Mouse (Mus musculus) telencephalon, adult 2 months (tissue): ENCODE measurements at regions not wholly inside any gene's neighbourhood (a gene's known extent, or its start where the extent isn't known, plus 50 kb on each side); places are given as distances from the start of the nearest gene placed in this dataset.

Experiments
- DNase-seq: peaks from one replicate; pipeline ENCODE4 v3.0.0-alpha.2; 2011; ENCODE audit warnings: low read depth, low spot score

GRCm38 (mm10) chr13:35383000-35383623 lies 276.5 kb upstream of the Cdyl start:
- no peak for DNase-seq

GRCm38 (mm10) chr13:35383624-35384018 lies 276.0 kb upstream of the Cdyl start:
- no peak for DNase-seq

- DNase-seq = no peak
Observed at GRCm38 (mm10) chr13:35388380-35388779, 271.3 kb upstream of the Cdyl start.

- DNase-seq = no peak
Observed at GRCm38 (mm10) chr13:35389781-35390525, 269.7 kb upstream of the Cdyl start.

- no peak for DNase-seq
Observed at GRCm38 (mm10) chr13:35390526-35390880, 269.1 kb upstream of the Cdyl start.

- no peak for DNase-seq
Observed at GRCm38 (mm10) chr13:35392167-35392566, 267.5 kb upstream of the Cdyl start.

- DNase-seq = no peak
Observed at GRCm38 (mm10) chr13:35395192-35395591, 264.4 kb upstream of the Cdyl start.

- DNase-seq = no peak
Observed at GRCm38 (mm10) chr13:35395630-35396029, 264.0 kb upstream of the Cdyl start.

GRCm38 (mm10) chr13:35397166-35397565 lies 262.5 kb upstream of the Cdyl start:
- no peak for DNase-seq

GRCm38 (mm10) chr13:35398192-35398591 lies 261.4 kb upstream of the Cdyl start:
- DNase-seq = peak; percentile 40

- DNase-seq = no peak
Observed at GRCm38 (mm10) chr13:35402856-35403255, 256.8 kb upstream of the Cdyl start.

- DNase-seq = no peak
Observed at GRCm38 (mm10) chr13:35404428-35404827, 255.2 kb upstream of the Cdyl start.

GRCm38 (mm10) chr13:35405384-35405783 lies 254.2 kb upstream of the Cdyl start:
- no peak for DNase-seq

GRCm38 (mm10) chr13:35417500-35417899 lies 242.1 kb upstream of the Cdyl start:
- DNase-seq = peak; percentile 3

GRCm38 (mm10) chr13:35420076-35420475 lies 239.6 kb upstream of the Cdyl start:
- DNase-seq = no peak

GRCm38 (mm10) chr13:35426061-35426460 lies 233.6 kb upstream of the Cdyl start:
- no peak for DNase-seq

GRCm38 (mm10) chr13:35435173-35435572 lies 224.5 kb upstream of the Cdyl start:
- DNase-seq = no peak

- DNase-seq = no peak
Observed at GRCm38 (mm10) chr13:35447661-35448060, 212.0 kb upstream of the Cdyl start.

GRCm38 (mm10) chr13:35452420-35452819 lies 207.2 kb upstream of the Cdyl start:
- no peak for DNase-seq

- no peak for DNase-seq
Observed at GRCm38 (mm10) chr13:35453222-35453914, 206.3 kb upstream of the Cdyl start.

GRCm38 (mm10) chr13:35460051-35460450 lies 199.6 kb upstream of the Cdyl start:
- no peak for DNase-seq

GRCm38 (mm10) chr13:35463231-35463630 lies 196.4 kb upstream of the Cdyl start:
- DNase-seq = no peak

GRCm38 (mm10) chr13:35463850-35464249 lies 195.8 kb upstream of the Cdyl start:
- DNase-seq = no peak
